In the genomic region with DNA sequence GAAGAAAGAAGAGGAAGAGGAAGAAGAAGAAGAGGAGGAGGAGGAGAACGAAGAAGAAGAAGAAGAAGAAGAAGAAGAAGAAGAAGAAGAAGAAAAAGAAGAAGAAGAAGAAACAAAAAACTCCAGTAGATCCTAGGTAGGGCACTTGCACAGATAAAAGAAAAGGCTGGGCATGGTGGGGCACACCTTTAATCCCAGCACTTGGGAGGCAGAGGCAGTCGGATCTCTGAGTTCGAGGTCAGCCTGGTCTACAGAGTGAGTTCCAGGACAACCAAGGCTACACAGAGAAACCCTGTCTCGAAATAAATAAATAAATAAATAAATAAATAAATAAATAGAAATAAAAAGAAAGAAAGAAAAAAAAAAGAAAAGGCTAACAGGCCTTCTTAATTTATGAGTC, we compare ENCODE assay signal across 15 mouse cellular contexts. TPM values are rescaled to one million over a fixed set of nuclear protein-coding genes. Genes with fewer than 3 reads are reported as not detected.
DNase-seq lines count a peak whose midpoint lies in the region; ATAC-seq and TF ChIP-seq lines count a peak whose summit lies in the region.
"Not testable (repeated sequence)": the region's sequence is repeated elsewhere in the genome, so short reads cannot be mapped to it uniquely, and the experiment has no call there.
"Had no signal": no experiment of that assay in that cellular context is flagged by ENCODE, and none has a peak within 500 bp of the region (broad histone marks: within the 10 kb centered on the region; RNA-seq: fewer than 3 reads in every experiment).

No protein-coding gene starts in this region.

- H3K9ac ChIP-seq in heart, embryonic 13.5 days; liver, embryonic 11.5 days (ENCODE audit: low read depth, low read length); liver, embryonic 14.5 days (replicated peaks); midbrain, postnatal 0 days (replicated peaks; ENCODE audit: low read length, poor library complexity, severe bottlenecking): not testable (repeated sequence)
- 0 out of 2 replicates have a peak overlapping the region, but pooled peaks have one; percentile 54 for H3K9ac ChIP-seq in liver, postnatal 0 days (replicated peaks)

- peak overlapping the region; percentile 100 for H3K27ac ChIP-seq in gastrocnemius, adult 2 months
- H3K27ac ChIP-seq in heart, embryonic 13.5 days (replicated peaks): peak overlapping the region; percentile 58; the same call in 1 of the 2 replicates
- peak overlapping the region; percentile 56; the same call in 1 of the 2 replicates for H3K27ac ChIP-seq in liver, embryonic 11.5 days (ENCODE audit: low read depth, low read length)
- H3K27ac ChIP-seq in liver, embryonic 14.5 days: peak overlapping the region; percentile 87
- peak overlapping the region; percentile 68; the same call in 1 of the 2 replicates for H3K27ac ChIP-seq in liver, postnatal 0 days (ENCODE audit: low read depth)
- not testable (repeated sequence) for H3K27ac ChIP-seq in midbrain, postnatal 0 days (ENCODE audit: low read depth, low read length)

- H3K4me2 ChIP-seq in heart, embryonic 13.5 days: peak overlapping the region; percentile 66
- H3K4me2 ChIP-seq in liver, embryonic 11.5 days: peak overlapping the region; percentile 76
- peak overlapping the region; percentile 73 for H3K4me2 ChIP-seq in liver, embryonic 14.5 days (ENCODE audit: low read depth)
- H3K4me2 ChIP-seq in liver, postnatal 0 days (ENCODE audit: low read depth, low read length): peak overlapping the region; percentile 67; the same call in 1 of the 2 replicates
- peak overlapping the region; percentile 71; the same call in 1 of the 2 replicates for H3K4me2 ChIP-seq in midbrain, postnatal 0 days (ENCODE audit: low read depth, low read length, poor library complexity, severe bottlenecking)

- not testable (repeated sequence) for H3K9me3 ChIP-seq in heart, embryonic 13.5 days; liver, embryonic 11.5 days (ENCODE audit: control insufficient read depth, low read length); liver, embryonic 14.5 days (ENCODE audit: control insufficient read depth, low read length); liver, postnatal 0 days (ENCODE audit: low read length); midbrain, postnatal 0 days (ENCODE audit: low read length)

- H3K27me3 ChIP-seq in heart, embryonic 13.5 days (replicated peaks); liver, embryonic 11.5 days (replicated peaks; ENCODE audit: control insufficient read depth, insufficient read depth, low read length); liver, embryonic 14.5 days (ENCODE audit: control insufficient read depth, insufficient read depth, low read length); liver, postnatal 0 days (ENCODE audit: insufficient read depth, low read length); midbrain, postnatal 0 days (ENCODE audit: insufficient read depth, low read length): not testable (repeated sequence)

- peak overlapping the region; percentile 99 for H3K4me3 ChIP-seq in gastrocnemius, adult 2 months
- H3K4me3 ChIP-seq in heart, embryonic 13.5 days; liver, embryonic 11.5 days (ENCODE audit: low read depth, low read length); liver, embryonic 14.5 days (ENCODE audit: insufficient read depth in 1 of 2, low read depth in 2 of 2, low read length in 2 of 2); liver, postnatal 0 days (ENCODE audit: low read depth, low read length); midbrain, postnatal 0 days (ENCODE audit: low read depth, low read length): not testable (repeated sequence)

- WGBS in heart, embryonic 13.5 days: 75% methylated on average over 4 of the region's 4 CpGs
- 65% methylated on average over 4 of the region's 4 CpGs for WGBS in liver, embryonic 11.5 days
- WGBS in liver, embryonic 14.5 days (ENCODE audit: insufficient replicate concordance): 66% methylated on average over 4 of the region's 4 CpGs
- 65% methylated on average over 4 of the region's 4 CpGs for WGBS in liver, postnatal 0 days (ENCODE audit: insufficient replicate concordance)
- 83% methylated on average over 4 of the region's 4 CpGs for WGBS in midbrain, postnatal 0 days

- not testable (repeated sequence) for TF ChIP-seq CTCF in gastrocnemius, adult 2 months (IDR thresholded peaks at IDR 0.05); liver, embryonic 14.5 days (IDR thresholded peaks at IDR 0.05; ENCODE audit: low read depth); liver, postnatal 0 days (IDR thresholded peaks at IDR 0.05; ENCODE audit: low read depth); midbrain, postnatal 0 days (IDR thresholded peaks at IDR 0.05)

- peaks cover 38% of the 10 kb centered on the region for H3K4me1 ChIP-seq in heart, embryonic 13.5 days
- H3K4me1 ChIP-seq in liver, embryonic 11.5 days (replicated peaks; ENCODE audit: control insufficient read depth, insufficient read depth, low read length): peaks cover 45% of the 10 kb centered on the region
- H3K4me1 ChIP-seq in liver, embryonic 14.5 days (replicated peaks; ENCODE audit: control insufficient read depth in 2 of 2, insufficient read depth in 2 of 2, low read length in 1 of 2): peaks cover 53 to 58% of the 10 kb centered on the region in 2 experiments
- peaks cover 56% of the 10 kb centered on the region for H3K4me1 ChIP-seq in liver, postnatal 0 days (ENCODE audit: insufficient read depth)
- H3K4me1 ChIP-seq in midbrain, postnatal 0 days (ENCODE audit: insufficient read depth, low read length): not testable (repeated sequence)

- not testable (repeated sequence) for H3K36me3 ChIP-seq in heart, embryonic 13.5 days; liver, embryonic 11.5 days (ENCODE audit: control insufficient read depth, insufficient read depth, low read length); liver, postnatal 0 days (replicated peaks; ENCODE audit: insufficient read depth, low read length); midbrain, postnatal 0 days (ENCODE audit: insufficient read depth, low read length)
- peaks cover 10% of the 10 kb centered on the region for H3K36me3 ChIP-seq in liver, embryonic 14.5 days (replicated peaks; ENCODE audit: control insufficient read depth, insufficient read depth, low read depth)

- TF ChIP-seq EP300 in liver, embryonic 14.5 days (IDR thresholded peaks at IDR 0.05; ENCODE audit: low read depth); liver, postnatal 0 days (IDR thresholded peaks at IDR 0.05; ENCODE audit: low read depth): not testable (repeated sequence)

- DNase-seq in cerebellum, adult 9-10 months: peak; percentile 50
- not testable (repeated sequence) for DNase-seq in gastrocnemius, adult 2 months; liver, embryonic 11.5 days (ENCODE audit: low spot score); liver, embryonic 14.5 days (ENCODE audit: low read depth in 3 of 3, low spot score in 3 of 3); liver, postnatal 0 days; midbrain, postnatal 0 days (ENCODE audit: low spot score)

- intact Hi-C loops in gastrocnemius, adult 2 months (cut with DNase I): not testable (repeated sequence)

- not testable (repeated sequence) for ATAC-seq in heart, embryonic 13.5 days (ENCODE audit: extremely low read depth, insufficient number of reproducible peaks, low FRiP score, low TSS enrichment); liver, embryonic 11.5 days (replicated peaks; ENCODE audit: low FRiP score); liver, embryonic 14.5 days (ENCODE audit: insufficient read depth); liver, postnatal 0 days; midbrain, postnatal 0 days (ENCODE audit: low FRiP score)

RNA-seq across cellular contexts. Expression of a gene that starts 1.0 kb away (rescaled TPM):
- total RNA-seq in gastrocnemius, adult 2 months (2021): 10 to 100 TPM; 37.7 to 41.1 TPM
- polyA plus RNA-seq in heart, embryonic 13.5 days (2015; fragmentation: Nextera tagmentation; extraction: Ambion mirVana): 13.6 and 14.3 TPM in 2 replicates
- polyA plus RNA-seq in liver, embryonic 11.5 days (2014; fragmentation: Nextera tagmentation; extraction: Ambion mirVana): 21.5 and 21.7 TPM in 2 replicates
- polyA plus RNA-seq in liver, embryonic 14.5 days (2012; rRNA removed): 11.0 and 11.1 TPM in 2 replicates
- polyA plus RNA-seq in liver, embryonic 14.5 days (2014; fragmentation: Nextera tagmentation; extraction: Ambion mirVana): 11.6 and 13.9 TPM in 2 replicates
- polyA plus RNA-seq in liver, postnatal 0 days (2015; fragmentation: Nextera tagmentation; extraction: Ambion mirVana): 8.6 and 10.8 TPM in 2 replicates
- total RNA-seq in midbrain, postnatal 0 days (2014; rRNA removed): 17.3 and 22.5 TPM in 2 replicates
- 6.4 and 7.4 TPM in 2 replicates for polyA plus RNA-seq in midbrain, postnatal 0 days (2015; fragmentation: Nextera tagmentation; extraction: Ambion mirVana)

RNA-seq across cellular contexts. Expression of a gene that starts 28.8 kb away (rescaled TPM):
- total RNA-seq in gastrocnemius, adult 2 months (2021): not detected
- 0.03 TPM in 1 of 2 replicates, not detected in the other for polyA plus RNA-seq in heart, embryonic 13.5 days (2015; fragmentation: Nextera tagmentation; extraction: Ambion mirVana)
- not detected in 2 replicates for polyA plus RNA-seq in liver, embryonic 11.5 days (2014; fragmentation: Nextera tagmentation; extraction: Ambion mirVana)
- 0.01 TPM in 1 of 2 replicates, not detected in the other for polyA plus RNA-seq in liver, embryonic 14.5 days (2012; rRNA removed)
- not detected in 2 replicates for polyA plus RNA-seq in liver, embryonic 14.5 days (2014; fragmentation: Nextera tagmentation; extraction: Ambion mirVana)
- polyA plus RNA-seq in liver, postnatal 0 days (2015; fragmentation: Nextera tagmentation; extraction: Ambion mirVana): not detected in 2 replicates
- total RNA-seq in midbrain, postnatal 0 days (2014; rRNA removed): 22.4 and 25.5 TPM in 2 replicates
- 2.1 and 2.4 TPM in 2 replicates for polyA plus RNA-seq in midbrain, postnatal 0 days (2015; fragmentation: Nextera tagmentation; extraction: Ambion mirVana)
- total RNA-seq: adrenal gland, adult 18-20 months; adrenal gland, postnatal 36 days; gastrocnemius, adult 18-20 months; heart, postnatal 36 days had no signal
- polyA plus RNA-seq: C2C12; CD4-positive, CD25-positive, alpha-beta regulatory T cell, adult 4 months; heart, embryonic 15.5 days; inflammation-experienced regulatory T-cells, adult 6 months had no signal
